Mouse (Mus musculus): ENCODE data around the gene Bnip2. TPM values are rescaled to one million over a fixed set of nuclear protein-coding genes. Genes with fewer than 3 reads are reported as not detected.
A peak's percentile ranks its signal among the peaks of the same experiment; 100 is the strongest.

Bnip2 gene
- 59.2 and 65.6 TPM in 2 replicates for polyA plus RNA-seq (2015; fragmentation: Nextera tagmentation; extraction: Ambion mirVana)

GRCm38 (mm10) chr9:69989303-69990121 lies at the start of gene Bnip2:
Bnip2 (plus strand) TSS chr9:69989466.
- ATAC-seq (ENCODE audit: low FRiP score, low TSS enrichment) (peak; percentile 93), DNase-seq (ENCODE audit: low spot score) (peak; percentile 97)
- Histone ChIP-seq H3K4me1 (replicated peaks; ENCODE audit: control insufficient read depth, insufficient read depth) (no peaks in the 10 kb centered on the region; the same call in 1 of the 2 replicates), H3K27ac (replicated peaks) (peak within 1 kb of the TSS; percentile 100), H3K36me3 (ENCODE audit: control insufficient read depth, insufficient read depth, low read length) (no peaks in the 10 kb centered on the region), H3K4me3 (ENCODE audit: low read depth, low read length) (peak within 1 kb of the TSS; percentile 99), H3K27me3 (ENCODE audit: control insufficient read depth, insufficient read depth, low read length) (no peaks in the 10 kb centered on the region), H3K4me2 (replicated peaks; ENCODE audit: low read depth) (peak within 1 kb of the TSS; percentile 52), H3K9me3 (ENCODE audit: control insufficient read depth, low read length) (no peaks in the 10 kb centered on the region), H3K9ac (ENCODE audit: low read length) (peak within 1 kb of the TSS; percentile 99)
- TF ChIP-seq EP300 (optimal IDR thresholded peaks at IDR 0.05) (no peak), CTCF (IDR thresholded peaks at IDR 0.05; ENCODE audit: low read depth) (0 out of 2 replicates have a peak, but pooled peaks have one; percentile 13)
- WGBS = under 1% methylated on average over 64 of the region's 76 CpGs

DNA sequence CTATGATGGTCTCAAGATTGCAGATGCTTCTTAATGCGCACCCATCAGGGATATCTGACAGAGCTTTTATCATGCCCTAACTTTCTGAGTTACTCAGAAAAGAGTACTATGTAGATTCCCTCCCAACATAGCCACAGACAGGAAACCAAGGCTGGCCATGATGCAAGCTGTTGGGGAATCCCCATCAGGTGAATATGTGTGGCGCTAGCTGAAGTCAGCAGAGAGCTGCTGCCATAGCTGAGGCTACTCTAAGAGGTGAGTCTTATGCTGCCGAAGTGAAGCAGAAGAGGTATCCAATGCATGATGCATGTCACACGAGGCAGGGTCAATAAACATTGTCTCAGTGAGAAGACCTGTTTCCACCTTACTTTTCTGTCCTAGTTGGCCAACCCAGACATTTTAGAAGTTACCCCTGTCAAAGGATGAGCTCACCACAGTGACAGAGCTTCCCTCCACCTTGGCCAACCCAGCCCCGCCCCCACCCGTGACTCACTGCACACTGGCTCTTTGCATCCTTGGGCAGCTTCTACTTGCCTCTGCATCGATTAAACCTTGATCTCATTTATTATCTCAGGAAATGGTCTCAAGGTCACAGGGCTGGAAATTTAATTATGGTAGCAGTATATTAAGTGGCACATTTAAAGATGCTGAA lies 48.3 kb upstream of the Bnip2 start:
- H3K36me3 ChIP-seq (ENCODE audit: control insufficient read depth, insufficient read depth, low read length) = no peaks in the 10 kb centered on the region
- no peak overlapping the region for H3K4me2 ChIP-seq (replicated peaks; ENCODE audit: low read depth)
- H3K27ac ChIP-seq (replicated peaks) = no peak overlapping the region
- H3K9ac ChIP-seq (ENCODE audit: low read length) = no peak overlapping the region
- ATAC-seq (ENCODE audit: low FRiP score, low TSS enrichment) = no peak
- TF ChIP-seq EP300 (optimal IDR thresholded peaks at IDR 0.05) (no peak), CTCF (IDR thresholded peaks at IDR 0.05; ENCODE audit: low read depth) (no peak)
- DNase-seq (ENCODE audit: low spot score) = no peak
- H3K4me3 ChIP-seq (ENCODE audit: low read depth, low read length) = no peak overlapping the region
- H3K27me3 ChIP-seq (ENCODE audit: control insufficient read depth, insufficient read depth, low read length) = no peaks in the 10 kb centered on the region
- no peaks in the 10 kb centered on the region for H3K4me1 ChIP-seq (replicated peaks; ENCODE audit: control insufficient read depth, insufficient read depth)
- no peaks in the 10 kb centered on the region for H3K9me3 ChIP-seq (ENCODE audit: control insufficient read depth, low read length)
- WGBS = 82% methylated on average over 7 of the region's 7 CpGs

DNA sequence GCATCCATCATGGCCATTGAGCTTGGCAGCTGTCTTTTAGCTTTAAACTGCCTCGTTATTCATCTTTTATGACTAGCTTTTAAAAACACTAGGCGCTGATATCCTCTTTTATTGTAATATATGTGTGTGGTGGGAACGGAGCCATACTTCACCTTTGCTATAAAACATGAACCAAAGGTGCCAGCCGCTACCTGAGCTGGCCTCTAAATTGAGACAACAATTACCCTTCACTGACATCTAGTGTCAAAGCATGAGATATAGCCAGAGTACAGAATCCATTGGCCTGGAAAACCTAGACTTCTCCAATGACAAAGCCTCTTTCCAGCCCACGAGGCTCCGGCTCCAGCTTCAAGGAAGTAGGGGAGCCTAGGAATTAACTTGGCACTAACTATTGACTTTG lies 47.7 kb upstream of the Bnip2 start:
- no peak for TF ChIP-seq EP300 (optimal IDR thresholded peaks at IDR 0.05)
- no peak for TF ChIP-seq CTCF (IDR thresholded peaks at IDR 0.05; ENCODE audit: low read depth)
- Histone ChIP-seq H3K4me3 (ENCODE audit: low read depth, low read length) (no peak overlapping the region), H3K4me2 (replicated peaks; ENCODE audit: low read depth) (no peak overlapping the region), H3K36me3 (ENCODE audit: control insufficient read depth, insufficient read depth, low read length) (no peaks in the 10 kb centered on the region), H3K9ac (ENCODE audit: low read length) (no peak overlapping the region), H3K9me3 (ENCODE audit: control insufficient read depth, low read length) (no peaks in the 10 kb centered on the region), H3K27ac (replicated peaks) (no peak overlapping the region), H3K27me3 (ENCODE audit: control insufficient read depth, insufficient read depth, low read length) (no peaks in the 10 kb centered on the region), H3K4me1 (replicated peaks; ENCODE audit: control insufficient read depth, insufficient read depth) (no peaks in the 10 kb centered on the region)
- ATAC-seq (ENCODE audit: low FRiP score, low TSS enrichment) (no peak), DNase-seq (ENCODE audit: low spot score) (no peak)
- WGBS = 78% methylated on average over 6 of the region's 6 CpGs

DNA sequence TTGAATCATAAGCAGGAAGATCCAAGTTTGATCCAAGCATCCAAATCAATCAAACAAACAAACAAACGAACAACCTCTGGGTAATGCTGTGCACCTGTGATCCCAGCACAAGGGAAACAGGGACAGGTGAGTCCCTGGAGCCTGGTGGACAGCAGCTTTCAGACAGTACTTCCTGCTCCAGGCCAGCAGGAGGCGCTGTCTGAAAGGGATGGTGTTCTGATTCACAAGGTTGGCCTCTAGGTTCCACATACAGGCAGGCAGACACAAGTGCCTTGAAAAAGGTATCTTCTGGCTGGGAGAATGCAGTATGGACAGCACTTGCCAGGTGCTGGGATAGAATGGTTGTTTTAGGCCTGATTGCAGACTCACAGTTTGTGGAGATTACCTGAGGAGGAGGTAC lies 40.3 kb upstream of the Bnip2 start:
- H3K27ac ChIP-seq (replicated peaks) = peak overlapping the region; percentile 40; the same call in 1 of the 2 replicates
- H3K4me1 ChIP-seq (replicated peaks; ENCODE audit: control insufficient read depth, insufficient read depth) = no peaks in the 10 kb centered on the region
- no peak overlapping the region for H3K4me2 ChIP-seq (replicated peaks; ENCODE audit: low read depth)
- peak; percentile 81 for DNase-seq (ENCODE audit: low spot score)
- peak; percentile 55; the same call in 1 of the 2 replicates for ATAC-seq (ENCODE audit: low FRiP score, low TSS enrichment)
- H3K36me3 ChIP-seq (ENCODE audit: control insufficient read depth, insufficient read depth, low read length) = no peaks in the 10 kb centered on the region
- H3K9me3 ChIP-seq (ENCODE audit: control insufficient read depth, low read length) = no peaks in the 10 kb centered on the region
- no peak overlapping the region for H3K4me3 ChIP-seq (ENCODE audit: low read depth, low read length)
- 9% methylated on average over 2 of the region's 2 CpGs for WGBS
- no peaks in the 10 kb centered on the region for H3K27me3 ChIP-seq (ENCODE audit: control insufficient read depth, insufficient read depth, low read length)
- no peak overlapping the region for H3K9ac ChIP-seq (ENCODE audit: low read length)
- TF ChIP-seq EP300 (optimal IDR thresholded peaks at IDR 0.05) = no peak
- TF ChIP-seq CTCF (IDR thresholded peaks at IDR 0.05; ENCODE audit: low read depth) = peak; percentile 90

DNA sequence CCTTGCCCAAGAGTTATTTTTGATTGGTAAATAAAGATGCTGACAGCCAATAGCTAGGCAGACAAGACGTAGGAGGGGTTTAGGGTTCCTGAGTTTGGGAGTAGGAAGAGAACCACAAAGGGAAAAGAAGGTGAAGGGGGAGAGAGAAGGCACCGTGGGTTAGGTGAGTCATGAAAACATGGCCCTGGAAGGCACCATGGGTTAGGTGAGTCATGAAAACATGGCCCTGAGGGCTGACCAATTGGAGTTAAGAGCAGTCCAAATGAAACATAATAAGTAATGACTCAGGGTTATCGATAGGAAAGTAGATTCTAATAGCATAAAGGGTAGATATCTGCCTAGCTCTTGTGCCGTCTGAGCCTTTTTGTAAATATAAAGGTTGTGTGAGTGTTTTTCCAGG lies 39.6 kb upstream of the Bnip2 start:
- ATAC-seq (ENCODE audit: low FRiP score, low TSS enrichment) = peak; percentile 93
- TF ChIP-seq CTCF (IDR thresholded peaks at IDR 0.05; ENCODE audit: low read depth) (no peak), EP300 (optimal IDR thresholded peaks at IDR 0.05) (no peak)
- H3K9ac ChIP-seq (ENCODE audit: low read length) = no peak overlapping the region
- no peak overlapping the region for H3K4me3 ChIP-seq (ENCODE audit: low read depth, low read length)
- no peak overlapping the region for H3K4me2 ChIP-seq (replicated peaks; ENCODE audit: low read depth)
- 57% methylated on average over 4 of the region's 4 CpGs for WGBS
- H3K36me3 ChIP-seq (ENCODE audit: control insufficient read depth, insufficient read depth, low read length) = no peaks in the 10 kb centered on the region
- H3K27ac ChIP-seq (replicated peaks) = peak overlapping the region; percentile 40; the same call in 1 of the 2 replicates
- DNase-seq (ENCODE audit: low spot score) = peak; percentile 59
- H3K9me3 ChIP-seq (ENCODE audit: control insufficient read depth, low read length) = no peaks in the 10 kb centered on the region
- no peaks in the 10 kb centered on the region for H3K4me1 ChIP-seq (replicated peaks; ENCODE audit: control insufficient read depth, insufficient read depth)
- no peaks in the 10 kb centered on the region for H3K27me3 ChIP-seq (ENCODE audit: control insufficient read depth, insufficient read depth, low read length)

DNA sequence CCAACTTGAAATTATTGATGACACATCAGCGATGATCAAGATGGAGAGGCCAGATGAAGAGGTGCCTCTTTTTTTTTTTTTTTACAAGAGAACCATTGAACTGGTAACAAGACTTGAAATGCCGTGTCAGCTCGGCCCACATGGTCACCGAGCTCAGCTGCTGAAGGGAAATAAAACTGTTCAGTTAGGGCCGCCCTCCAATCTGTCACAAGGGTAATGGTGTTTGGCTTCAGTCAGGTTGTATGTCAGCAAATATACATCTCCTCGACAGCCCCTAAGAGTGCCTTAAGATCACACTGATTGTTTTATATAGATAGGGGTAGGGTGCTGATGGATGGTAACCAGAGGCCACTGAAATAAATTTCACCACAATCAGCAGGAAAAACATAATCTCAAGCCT lies 28.3 kb upstream of the Bnip2 start:
- ATAC-seq (ENCODE audit: low FRiP score, low TSS enrichment) (no peak), DNase-seq (ENCODE audit: low spot score) (no peak)
- no peak overlapping the region for H3K27ac ChIP-seq (replicated peaks)
- TF ChIP-seq CTCF (IDR thresholded peaks at IDR 0.05; ENCODE audit: low read depth) = no peak
- TF ChIP-seq EP300 (optimal IDR thresholded peaks at IDR 0.05) = no peak
- H3K36me3 ChIP-seq (ENCODE audit: control insufficient read depth, insufficient read depth, low read length) = no peaks in the 10 kb centered on the region
- no peaks in the 10 kb centered on the region for H3K9me3 ChIP-seq (ENCODE audit: control insufficient read depth, low read length)
- no peaks in the 10 kb centered on the region for H3K27me3 ChIP-seq (ENCODE audit: control insufficient read depth, insufficient read depth, low read length)
- H3K4me1 ChIP-seq (replicated peaks; ENCODE audit: control insufficient read depth, insufficient read depth) = no peaks in the 10 kb centered on the region
- H3K4me2 ChIP-seq (replicated peaks; ENCODE audit: low read depth) = no peak overlapping the region
- 70% methylated on average over 6 of the region's 6 CpGs for WGBS
- no peak overlapping the region for H3K9ac ChIP-seq (ENCODE audit: low read length)
- no peak overlapping the region for H3K4me3 ChIP-seq (ENCODE audit: low read depth, low read length)

Data from stomach, postnatal 0 days (tissue).